Mouse (Mus musculus): ENCODE data around the gene Kif3b. TPM values are rescaled to one million over a fixed set of nuclear protein-coding genes. Genes with fewer than 3 reads are reported as not detected.
"Not testable (repeated sequence)": the region's sequence is repeated elsewhere in the genome, so short reads cannot be mapped to it uniquely, and the experiment has no call there.

Gene Kif3b
- total RNA-seq, 2 experiments from 2014 or later, result 7.8 to 8.4 TPM

GRCm38 (mm10) chr2:153342166-153342565 is 51.0 kb downstream of the Kif3b start:
- intact Hi-C loops (cut with DNase I), result loop anchor here (5.0 kb wide), 1 partner anchor 50 kb away; the partner anchor contains the start of gene Kif3b
- no peak for DNase-seq (ENCODE audit: low spot score)

GRCm38 (mm10) chr2:153342602-153343001 is 51.4 kb downstream of the Kif3b start:
- intact Hi-C loops (cut with DNase I), result loop anchor here (5.0 kb wide), 1 partner anchor 50 kb away; the partner anchor contains the start of gene Kif3b
- DNase-seq (ENCODE audit: low spot score), result no peak

- no peak for DNase-seq (ENCODE audit: low spot score)
- intact Hi-C loops (cut with DNase I), result loop anchor here (5.0 kb wide), 1 partner anchor 51 kb away; the partner anchor contains the start of gene Kif3b
These were observed 52.0 kb downstream of the Kif3b start for GRCm38 (mm10) chr2:153343191-153343590.

GRCm38 (mm10) chr2:153345071-153345453 is 53.8 kb downstream of the Kif3b start:
- intact Hi-C loops (cut with DNase I), result loop anchor here (2.0 to 5.0 kb wide), 2 partner anchors 97 to 102 kb away; no protein-coding TSS in a partner anchor
- DNase-seq (ENCODE audit: low spot score), result no peak

- DNase-seq (ENCODE audit: low spot score), result peak; percentile 96
- intact Hi-C loops (cut with DNase I), result loop anchor here (2.0 to 5.0 kb wide), 2 partner anchors 97 to 103 kb away; no protein-coding TSS in a partner anchor
These were observed 54.4 kb downstream of the Kif3b start, which contains the start of gene Asxl1 for GRCm38 (mm10) chr2:153345454-153346220. Gene Asxl1, plus strand, starts transcription at chr2:153345829.

- DNase-seq (ENCODE audit: low spot score), result peak; percentile 29
- intact Hi-C loops (cut with DNase I), result loop anchor here (5.0 kb wide), 1 partner anchor 96 kb away; no protein-coding TSS in a partner anchor
These were observed 55.3 kb downstream of the Kif3b start for GRCm38 (mm10) chr2:153346221-153347182.

- intact Hi-C loops (cut with DNase I), result loop anchor here (5.0 kb wide), 1 partner anchor 95 kb away; no protein-coding TSS in a partner anchor
- no peak for DNase-seq (ENCODE audit: low spot score)
These were observed 56.1 kb downstream of the Kif3b start for GRCm38 (mm10) chr2:153347183-153347781.

GRCm38 (mm10) chr2:153348100-153348831 is 57.1 kb downstream of the Kif3b start:
- intact Hi-C loops (cut with DNase I), result loop anchor here (5.0 kb wide), 1 partner anchor 94 kb away; no protein-coding TSS in a partner anchor
- no peak for DNase-seq (ENCODE audit: low spot score)

GRCm38 (mm10) chr2:153350552-153351181 is 59.5 kb downstream of the Kif3b start:
- intact Hi-C loops (cut with DNase I), result loop anchor here (5.0 kb wide), 1 partner anchor 42 kb away; no protein-coding TSS in a partner anchor
- DNase-seq (ENCODE audit: low spot score), result no peak

- no peak for DNase-seq (ENCODE audit: low spot score)
- intact Hi-C loops (cut with DNase I), result loop anchor here (5.0 kb wide), 1 partner anchor 38 kb away; no protein-coding TSS in a partner anchor
These were observed 63.4 kb downstream of the Kif3b start for GRCm38 (mm10) chr2:153354648-153355047.

- intact Hi-C loops (cut with DNase I), result no loop called here
- DNase-seq (ENCODE audit: low spot score), result no peak
These were observed 65.6 kb downstream of the Kif3b start for GRCm38 (mm10) chr2:153356784-153357183.

GRCm38 (mm10) chr2:153361101-153361710 is 70.0 kb downstream of the Kif3b start:
- intact Hi-C loops (cut with DNase I), result no loop called here
- no peak for DNase-seq (ENCODE audit: low spot score)

GRCm38 (mm10) chr2:153364531-153364930 is 73.3 kb downstream of the Kif3b start:
- intact Hi-C loops (cut with DNase I); DNase-seq (ENCODE audit: low spot score): not testable (repeated sequence)

- intact Hi-C loops (cut with DNase I), result no loop called here
- no peak for DNase-seq (ENCODE audit: low spot score)
These were observed 79.7 kb downstream of the Kif3b start for GRCm38 (mm10) chr2:153370871-153371270.

- no peak for DNase-seq (ENCODE audit: low spot score)
- intact Hi-C loops (cut with DNase I), result no loop called here
These were observed 84.2 kb downstream of the Kif3b start for GRCm38 (mm10) chr2:153375380-153375779.

- no peak for DNase-seq (ENCODE audit: low spot score)
- intact Hi-C loops (cut with DNase I), result no loop called here
These were observed 89.3 kb downstream of the Kif3b start for GRCm38 (mm10) chr2:153380479-153380878.

Measured in heart, postnatal 25 days (tissue).